Mouse (Mus musculus) heart, embryonic 14.5 days (tissue): ENCODE data around the gene Pla2g2d. TPM values are rescaled to one million over a fixed set of nuclear protein-coding genes. Genes with fewer than 3 reads are reported as not detected.

ENCODE experiments used
- ATAC-seq: fragments of 200-750 bp; cut with Nextera tagmentation; 2 replicates; pipeline ENCODE4 v1.8.0; 2017; ENCODE audit warnings: low read depth, moderate TSS enrichment; ENCODE audit not compliant: insufficient number of reproducible peaks, insufficient read depth, low FRiP score
- H3K27ac ChIP-seq, 2 experiments: fragments of 200-500 bp in 1 of 2; fragments of 300-500 bp in 1 of 2; sonication (generic) in 1 of 2; replicated peaks in 1 of 2; 2 replicates each; pipeline ENCODE4 v1.5.1; 2012 to 2014; ENCODE audit warnings: low read depth in 2 of 2, low read length in 2 of 2, control low read depth in 1 of 2, mild to moderate bottlenecking in 1 of 2, mixed read lengths in 1 of 2; ENCODE audit not compliant: control insufficient read depth in 1 of 2, insufficient read depth in 1 of 2
- H3K27me3 ChIP-seq: fragments of 300-500 bp; sonication (generic); 2 replicates; pipeline ENCODE4 v1.6.1; 2014; ENCODE audit warnings: mild to moderate bottlenecking, low read length, control low read depth; ENCODE audit not compliant: control insufficient read depth, insufficient read depth
- H3K36me3 ChIP-seq: fragments of 300-500 bp; sonication (generic); 2 replicates; pipeline ENCODE4 v1.6.1; 2014; ENCODE audit warnings: mild to moderate bottlenecking, control low read depth, low read length, mixed read lengths; ENCODE audit not compliant: control insufficient read depth, insufficient read depth
- H3K4me1 ChIP-seq, 2 experiments: fragments of 200-500 bp in 1 of 2; fragments of 300-500 bp in 1 of 2; sonication (generic) in 1 of 2; 2 replicates each; pipeline ENCODE4 v1.6.1; 2012 to 2014; ENCODE audit warnings: low read length in 2 of 2, control low read depth in 1 of 2, mixed read lengths in 1 of 2; ENCODE audit not compliant: control insufficient read depth in 2 of 2, insufficient read depth in 2 of 2
- H3K4me2 ChIP-seq: fragments of 300-500 bp; sonication (generic); 2 replicates; pipeline ENCODE4 v1.6.1; 2014; ENCODE audit warnings: mild to moderate bottlenecking, low read length
- H3K4me3 ChIP-seq, 2 experiments: fragments of 200-500 bp in 1 of 2; fragments of 300-500 bp in 1 of 2; sonication (generic) in 1 of 2; 2 replicates each; pipeline ENCODE4 v1.5.1; 2012 to 2014; ENCODE audit warnings: low read length in 2 of 2, mild to moderate bottlenecking in 2 of 2, control low read depth in 1 of 2, low read depth in 1 of 2, moderate library complexity in 1 of 2; ENCODE audit not compliant: control insufficient read depth in 1 of 2, insufficient read depth in 1 of 2
- H3K9ac ChIP-seq: fragments of 300-500 bp; sonication (generic); 2 replicates; pipeline ENCODE4 v1.6.1; 2014; ENCODE audit warnings: mild to moderate bottlenecking, low read length
- H3K9me3 ChIP-seq: fragments of 300-500 bp; sonication (generic); 2 replicates; pipeline ENCODE4 v1.6.1; 2016; ENCODE audit warnings: low read length, control low read depth; ENCODE audit not compliant: control insufficient read depth
- WGBS: fragments of 180-500 bp; shearing (Covaris S2); extraction: QIAGEN DNeasy Blood & Tissue Kit; methylation state at CpG from one replicate; pipeline ENCODE4 v1.1.7; 2014; 5-methylcytosine and 5-hydroxymethylcytosine counted together
- polyA plus RNA-seq: library from polyadenylated mRNA; unstranded; fragments of >200 nt; fragmentation: Nextera tagmentation; extraction: Ambion mirVana; gene quantifications from 2 replicates; pipeline ENCODE4 v1.2.1, GENCODE M21; 2014

The Pla2g2d gene
- polyA plus RNA-seq, 1 experiment from 2014 or later, result not detected

- ATAC-seq, result no peak
- Histone ChIP-seq H3K4me1 (peaks cover 0 to 7% of the 10 kb centered on the region in 2 experiments; a peak in 1 of 4 replicates), H3K9me3 (no peaks in the 10 kb centered on the region), H3K36me3 (no peaks in the 10 kb centered on the region), H3K27me3 (no peaks in the 10 kb centered on the region; the same call in 1 of the 2 replicates), H3K4me3 (no peak overlapping the region), H3K4me2 (no peak overlapping the region), H3K27ac (no peak overlapping the region), H3K9ac (no peak overlapping the region)
- WGBS, result 50% methylated on average over 4 of the region's 4 CpGs
Measured at GRCm38 (mm10) chr4:138755439-138755838, 20.1 kb upstream of the Pla2g2d start.

- H3K9me3 ChIP-seq, result no peaks in the 10 kb centered on the region
- H3K4me2 ChIP-seq, result no peak overlapping the region
- H3K27me3 ChIP-seq, result no peaks in the 10 kb centered on the region; the same call in 1 of the 2 replicates
- no peaks in the 10 kb centered on the region for H3K36me3 ChIP-seq
- H3K27ac ChIP-seq, result no peak overlapping the region
- whole genome bisulfite sequencing, result 81% methylated on average over 11 of the region's 11 CpGs
- no peak for ATAC-seq
- no peak overlapping the region for H3K9ac ChIP-seq
- H3K4me1 ChIP-seq, result peaks cover 0 to 7% of the 10 kb centered on the region in 2 experiments; a peak in 1 of 4 replicates
- H3K4me3 ChIP-seq, result no peak overlapping the region
Measured at GRCm38 (mm10) chr4:138755983-138756382, 19.6 kb upstream of the Pla2g2d start.

- no peak within 1 kb of the TSS for H3K27ac ChIP-seq
- no peak within 1 kb of the TSS for H3K9ac ChIP-seq
- peaks cover 0 to 7% of the 10 kb centered on the region in 2 experiments; a peak in 1 of 4 replicates for H3K4me1 ChIP-seq
- H3K4me3 ChIP-seq, result no peak within 1 kb of the TSS
- ATAC-seq, result no peak
- no peak within 1 kb of the TSS for H3K4me2 ChIP-seq
- H3K27me3 ChIP-seq, result no peaks in the 10 kb centered on the region; the same call in 1 of the 2 replicates
- no peaks in the 10 kb centered on the region for H3K9me3 ChIP-seq
- no peaks in the 10 kb centered on the region for H3K36me3 ChIP-seq
- 73% methylated on average over 8 of the region's 8 CpGs for WGBS
Measured at GRCm38 (mm10) chr4:138757416-138757815, 18.1 kb upstream of the Pla2g2d start, which contains the start of gene Pla2g2f. Gene Pla2g2f (minus strand): TSS chr4:138757626.

- 69% methylated on average over 9 of the region's 9 CpGs for WGBS
- H3K36me3 ChIP-seq, result no peaks in the 10 kb centered on the region
Measured at GRCm38 (mm10) chr4:138762266-138762665, 13.3 kb upstream of the Pla2g2d start.

GRCm38 (mm10) chr4:138771970-138772369, 3.6 kb upstream of the Pla2g2d start:
- 79% methylated on average over 10 of the region's 10 CpGs for WGBS
- Histone ChIP-seq H3K27me3 (0 out of 2 replicates have a peak, but pooled peaks cover 3% of the 10 kb centered on the region), H3K9ac (no peak overlapping the region), H3K4me2 (no peak overlapping the region), H3K9me3 (no peaks in the 10 kb centered on the region), H3K27ac (no peak overlapping the region), H3K36me3 (no peaks in the 10 kb centered on the region), H3K4me1 (no peaks in the 10 kb centered on the region), H3K4me3 (no peak overlapping the region)
- no peak for ATAC-seq

More at GRCm38 (mm10) chr4:138762266-138762665, 13.3 kb upstream of the Pla2g2d start:
- Histone ChIP-seq H3K4me1 (peaks cover 0 to 5% of the 10 kb centered on the region in 2 experiments; a peak in 1 of 4 replicates), H3K4me2 (no peak overlapping the region), H3K27me3 (no peaks in the 10 kb centered on the region; the same call in 1 of the 2 replicates), H3K9ac (no peak overlapping the region), H3K9me3 (no peaks in the 10 kb centered on the region), H3K4me3 (no peak overlapping the region), H3K27ac (no peak overlapping the region)
- no peak for ATAC-seq

- no peak for ATAC-seq
- no peak overlapping the region for H3K4me3 ChIP-seq
- H3K9me3 ChIP-seq, result no peaks in the 10 kb centered on the region
- H3K36me3 ChIP-seq, result no peaks in the 10 kb centered on the region
- WGBS, result 69% methylated on average over 5 of the region's 5 CpGs
- no peaks in the 10 kb centered on the region for H3K4me1 ChIP-seq
- no peak overlapping the region for H3K27ac ChIP-seq
- no peak overlapping the region for H3K4me2 ChIP-seq
- 0 out of 2 replicates have a peak, but pooled peaks cover 5% of the 10 kb centered on the region for H3K27me3 ChIP-seq
- H3K9ac ChIP-seq, result no peak overlapping the region
Measured at GRCm38 (mm10) chr4:138772386-138772785, 3.1 kb upstream of the Pla2g2d start.

GRCm38 (mm10) chr4:138777417-138778407, 2.2 kb downstream of the Pla2g2d start:
- ATAC-seq, result no peak
- H3K36me3 ChIP-seq, result no peaks in the 10 kb centered on the region
- 47% methylated on average over 20 of the region's 20 CpGs for WGBS
- H3K9ac ChIP-seq, result no peak overlapping the region
- no peak overlapping the region for H3K4me3 ChIP-seq
- H3K27me3 ChIP-seq, result peaks cover 9% of the 10 kb centered on the region; the same call in 1 of the 2 replicates
- H3K9me3 ChIP-seq, result no peaks in the 10 kb centered on the region
- no peak overlapping the region for H3K4me2 ChIP-seq
- no peak overlapping the region for H3K27ac ChIP-seq
- H3K4me1 ChIP-seq, result no peaks in the 10 kb centered on the region
